Mouse (Mus musculus) kidney, postnatal 25 days (tissue): ENCODE data around the gene 4933421I07Rik.

Source experiments
- DNase-seq, 2 experiments: peaks; one replicate each; pipeline ENCODE4 v3.0.0; 2021; ENCODE audit warnings: mixed read lengths in 2 of 2

The 4933421I07Rik gene

DNA sequence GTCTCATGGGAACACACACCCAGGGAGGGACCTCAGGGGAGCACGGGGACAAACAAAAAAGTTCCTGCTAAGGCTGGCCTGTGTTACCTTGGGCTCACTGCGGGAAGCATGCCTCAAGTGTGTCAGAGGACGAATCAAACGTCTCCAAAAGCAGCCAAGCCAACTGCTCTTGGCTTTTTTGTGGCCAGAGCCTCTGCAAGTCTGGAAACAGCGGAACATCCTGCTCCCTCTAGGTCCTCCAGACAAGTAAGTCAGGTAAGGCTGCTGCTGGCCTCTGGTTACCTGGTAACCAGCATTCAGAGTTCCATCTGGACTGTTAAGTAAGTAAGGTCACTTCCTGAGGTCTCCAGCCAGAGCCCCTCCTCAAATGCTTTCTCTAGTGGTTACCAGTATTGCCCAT lies at the start of gene 4933421I07Rik:
Gene 4933421I07Rik, minus strand, starts transcription at position 271 of the 400 bp plus-strand sequence.
- no peak for DNase-seq

DNA sequence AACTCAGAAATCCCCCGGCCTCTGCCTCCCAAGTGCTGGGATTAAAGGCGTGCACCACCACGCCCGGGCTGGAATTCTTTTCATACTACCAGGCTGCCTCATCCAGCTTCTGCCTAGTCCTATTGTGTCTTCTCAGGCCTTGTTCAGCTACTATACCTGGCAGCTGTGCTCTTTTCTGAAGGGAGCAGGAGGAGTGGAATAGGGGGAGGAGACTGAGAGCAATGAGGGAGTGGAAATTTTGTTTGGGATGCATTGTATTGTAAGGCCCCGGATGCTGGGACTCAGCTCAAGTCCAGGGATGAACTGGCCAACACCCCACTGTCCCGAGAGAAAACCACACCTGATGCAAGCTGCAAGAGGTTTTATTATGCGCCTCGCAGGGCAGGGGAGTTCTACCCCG lies 49.4 kb upstream of the 4933421I07Rik start:
- no peak for DNase-seq

DNA sequence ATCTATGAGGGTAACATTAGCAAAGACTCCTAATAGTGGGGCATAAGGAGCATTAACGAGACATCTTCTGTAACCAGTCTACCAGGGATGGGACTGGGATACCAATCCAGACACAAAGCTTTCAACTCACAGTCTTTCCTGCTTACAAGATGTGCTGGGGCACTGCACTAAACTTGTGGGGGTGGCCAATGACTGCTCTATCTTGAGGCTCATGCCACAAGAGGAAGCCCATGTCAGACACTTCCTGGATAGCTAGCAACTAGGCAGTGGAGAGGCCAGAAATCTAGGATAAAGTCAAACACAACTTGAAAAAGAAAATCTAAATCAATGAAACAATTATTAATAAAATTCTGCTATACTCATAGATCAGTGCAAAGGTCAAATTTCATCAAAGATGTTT lies 48.3 kb upstream of the 4933421I07Rik start:
- no peak for DNase-seq

DNA sequence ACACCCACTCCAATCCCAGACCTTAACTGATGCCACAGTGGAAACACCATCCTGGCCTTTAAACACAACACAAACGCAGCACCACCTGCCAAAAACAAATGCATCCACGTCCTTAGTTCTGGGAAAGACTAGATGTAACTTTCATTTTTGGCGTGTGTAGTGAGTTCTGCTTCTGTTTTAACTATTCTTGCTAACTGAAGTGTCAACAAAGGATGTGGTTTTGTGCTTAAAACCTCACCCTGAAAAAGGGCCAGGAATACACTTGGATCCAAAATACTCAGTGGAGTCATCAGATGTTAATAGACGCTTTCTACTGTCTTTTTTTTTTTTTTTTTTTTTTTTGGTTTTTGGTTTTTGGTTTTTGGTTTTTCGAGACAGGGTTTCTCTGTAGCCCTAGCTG lies 42.9 kb upstream of the 4933421I07Rik start:
- DNase-seq: no peak

DNA sequence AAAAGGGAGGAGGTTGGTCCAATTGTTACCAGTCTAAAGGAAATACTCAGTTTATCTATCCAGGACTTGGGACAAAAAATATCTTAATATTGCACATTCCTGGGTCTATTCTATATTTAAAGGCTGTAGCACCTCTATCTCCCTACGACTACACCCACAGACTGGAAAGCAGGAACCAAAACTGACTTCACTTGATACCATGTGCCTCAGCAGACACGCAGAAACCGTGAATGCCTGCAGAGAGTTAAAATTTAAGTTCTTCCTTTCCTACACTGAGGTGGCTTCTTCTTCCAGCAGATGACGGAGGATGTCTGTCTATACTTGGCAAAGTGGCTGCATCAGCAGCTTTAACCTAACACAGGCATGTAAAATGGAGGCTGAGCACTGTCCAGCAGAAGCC lies 42.4 kb upstream of the 4933421I07Rik start:
- DNase-seq: no peak

DNA sequence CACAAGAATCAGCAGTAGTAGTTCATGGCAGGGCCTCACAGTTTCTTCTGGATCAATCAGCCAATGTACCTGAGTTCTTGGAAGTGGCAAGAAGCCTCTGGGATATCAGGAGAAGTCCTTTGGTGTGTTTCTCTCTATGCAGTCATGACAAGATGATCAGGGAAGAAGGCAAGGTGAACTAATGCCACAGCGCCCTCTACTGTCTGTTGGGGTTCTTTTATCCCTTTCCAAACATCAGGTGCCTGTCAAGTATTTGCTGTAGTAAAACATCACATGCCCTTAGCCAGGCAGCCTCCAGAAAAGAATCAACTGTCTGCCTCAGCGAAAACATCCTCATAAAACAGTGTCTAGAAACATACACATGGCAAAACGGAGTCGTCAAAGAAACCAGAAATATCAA lies 6.7 kb upstream of the 4933421I07Rik start:
- DNase-seq: no peak

DNA sequence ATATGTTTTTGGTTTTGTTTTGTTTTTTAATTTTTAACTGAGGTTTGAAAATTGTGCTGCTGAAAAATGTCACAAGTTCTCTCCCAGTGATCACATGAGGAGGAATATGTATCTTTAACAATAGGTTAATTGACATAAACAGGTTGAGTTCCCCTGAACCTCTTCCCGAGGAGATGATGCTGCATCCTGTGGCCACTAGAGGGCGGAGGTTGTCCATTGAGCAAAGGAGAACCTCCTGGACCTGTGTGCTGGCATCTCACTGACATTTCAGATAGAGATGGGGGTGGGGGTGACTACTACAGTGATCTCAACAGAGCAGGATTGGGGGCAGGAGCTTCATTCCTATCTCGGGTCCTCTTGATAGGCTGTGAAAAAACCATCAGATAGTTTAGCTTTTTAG lies 2.7 kb upstream of the 4933421I07Rik start:
- peak in 1 of 2 experiments; percentile 28 for DNase-seq

DNA sequence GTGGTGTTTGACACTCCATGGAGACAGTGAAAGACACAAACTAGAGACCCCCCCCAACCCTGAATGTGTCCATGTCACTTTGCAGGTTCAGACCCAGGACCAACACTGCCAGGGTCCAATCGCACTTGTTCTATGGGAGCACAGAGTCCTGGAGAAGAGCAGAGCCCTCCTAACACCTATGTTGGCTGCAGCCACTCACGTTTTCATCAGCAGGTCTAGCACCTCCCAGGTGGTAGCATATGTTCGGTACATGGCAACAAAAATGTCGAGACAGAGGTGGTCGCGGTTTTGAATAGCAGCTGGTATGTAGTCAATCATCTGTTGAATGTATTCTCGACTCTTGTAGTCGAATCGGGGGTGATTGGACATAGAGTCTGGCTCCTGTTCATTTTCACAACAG lies 568 bp downstream of the 4933421I07Rik start:
- no peak for DNase-seq
